Mouse (Mus musculus): Measurements from ENCODE around the gene Dcakd. TPM values are rescaled to one million over a fixed set of nuclear protein-coding genes. Genes with fewer than 3 reads are reported as not detected.

Gene Dcakd
- total RNA-seq, 4 experiments from 2014 or later: 55.2 to 71.2 (median 63.6) TPM

GRCm38 (mm10) chr11:103007001-103007340, 21.2 kb downstream of the Dcakd start:
- no peak for DNase-seq (ENCODE audit: low spot score in 2 of 2)

GRCm38 (mm10) chr11:103006286-103007000, 21.7 kb downstream of the Dcakd start:
- DNase-seq (ENCODE audit: low spot score in 2 of 2): no peak

GRCm38 (mm10) chr11:103005254-103005981, 22.7 kb downstream of the Dcakd start:
- no peak for DNase-seq (ENCODE audit: low spot score in 2 of 2)

GRCm38 (mm10) chr11:103004852-103005251, 23.3 kb downstream of the Dcakd start:
- DNase-seq (ENCODE audit: low spot score in 2 of 2): no peak

- DNase-seq (ENCODE audit: low spot score in 2 of 2): peak; percentile 75 to 79
These were observed 24.9 kb downstream of the Dcakd start for GRCm38 (mm10) chr11:103003210-103003609.

- no peak for DNase-seq (ENCODE audit: low spot score in 2 of 2)
These were observed 27.1 kb downstream of the Dcakd start for GRCm38 (mm10) chr11:103001063-103001462.

- no peak for DNase-seq (ENCODE audit: low spot score in 2 of 2)
These were observed 28.0 kb downstream of the Dcakd start for GRCm38 (mm10) chr11:103000111-103000510.

- no peak for DNase-seq (ENCODE audit: low spot score in 2 of 2)
These were observed 28.7 kb downstream of the Dcakd start for GRCm38 (mm10) chr11:102999317-102999970.

GRCm38 (mm10) chr11:102998577-102999316, 29.4 kb downstream of the Dcakd start:
- no peak for DNase-seq (ENCODE audit: low spot score in 2 of 2)

- DNase-seq (ENCODE audit: low spot score in 2 of 2): no peak
These were observed 29.9 kb downstream of the Dcakd start for GRCm38 (mm10) chr11:102998254-102998576.

- DNase-seq (ENCODE audit: low spot score in 2 of 2): no peak
These were observed 31.0 kb downstream of the Dcakd start for GRCm38 (mm10) chr11:102996991-102997770.

- no peak for DNase-seq (ENCODE audit: low spot score in 2 of 2)
These were observed 31.7 kb downstream of the Dcakd start for GRCm38 (mm10) chr11:102996385-102996784.

GRCm38 (mm10) chr11:102994952-102995351, 33.2 kb downstream of the Dcakd start:
- no peak for DNase-seq (ENCODE audit: low spot score in 2 of 2)

- DNase-seq (ENCODE audit: low spot score in 2 of 2): no peak
These were observed 34.6 kb downstream of the Dcakd start for GRCm38 (mm10) chr11:102993420-102994029.

GRCm38 (mm10) chr11:102992940-102993339, 35.2 kb downstream of the Dcakd start:
- DNase-seq (ENCODE audit: low spot score in 2 of 2): peak in 1 of 2 experiments; percentile 73

- no peak for DNase-seq (ENCODE audit: low spot score in 2 of 2)
These were observed 36.5 kb downstream of the Dcakd start for GRCm38 (mm10) chr11:102991681-102992080.

- DNase-seq (ENCODE audit: low spot score in 2 of 2): no peak
These were observed 37.9 kb downstream of the Dcakd start for GRCm38 (mm10) chr11:102990152-102990663.

GRCm38 (mm10) chr11:102989641-102990151, 38.4 kb downstream of the Dcakd start:
- DNase-seq (ENCODE audit: low spot score in 2 of 2): no peak

GRCm38 (mm10) chr11:102985160-102985559, 43.0 kb downstream of the Dcakd start:
- DNase-seq (ENCODE audit: low spot score in 2 of 2): no peak

GRCm38 (mm10) chr11:102984615-102985014, 43.5 kb downstream of the Dcakd start:
- DNase-seq (ENCODE audit: low spot score in 2 of 2): no peak

Measured in layer of hippocampus, adult 8-10 months (tissue).